Mouse (Mus musculus): ENCODE data around the gene Gm12184. TPM values are rescaled to one million over a fixed set of nuclear protein-coding genes. Genes with fewer than 3 reads are reported as not detected.
"Not testable (repeated sequence)": the region's sequence is repeated elsewhere in the genome, so short reads cannot be mapped to it uniquely, and the experiment has no call there.

Gm12184 gene
- polyA plus RNA-seq, 1 experiment, result 20.8 TPM

- DNase-seq (ENCODE audit: low spot score), result no peak
These were observed 3.5 kb downstream of the Gm12184 start for GRCm38 (mm10) chr11:48822768-48823512.

- not testable (repeated sequence) for DNase-seq (ENCODE audit: low spot score)
These were observed 5.2 kb downstream of the Gm12184 start for GRCm38 (mm10) chr11:48821299-48821698.

GRCm38 (mm10) chr11:48820308-48820674, 6.2 kb downstream of the Gm12184 start:
- DNase-seq (ENCODE audit: low spot score), result no peak

DNA sequence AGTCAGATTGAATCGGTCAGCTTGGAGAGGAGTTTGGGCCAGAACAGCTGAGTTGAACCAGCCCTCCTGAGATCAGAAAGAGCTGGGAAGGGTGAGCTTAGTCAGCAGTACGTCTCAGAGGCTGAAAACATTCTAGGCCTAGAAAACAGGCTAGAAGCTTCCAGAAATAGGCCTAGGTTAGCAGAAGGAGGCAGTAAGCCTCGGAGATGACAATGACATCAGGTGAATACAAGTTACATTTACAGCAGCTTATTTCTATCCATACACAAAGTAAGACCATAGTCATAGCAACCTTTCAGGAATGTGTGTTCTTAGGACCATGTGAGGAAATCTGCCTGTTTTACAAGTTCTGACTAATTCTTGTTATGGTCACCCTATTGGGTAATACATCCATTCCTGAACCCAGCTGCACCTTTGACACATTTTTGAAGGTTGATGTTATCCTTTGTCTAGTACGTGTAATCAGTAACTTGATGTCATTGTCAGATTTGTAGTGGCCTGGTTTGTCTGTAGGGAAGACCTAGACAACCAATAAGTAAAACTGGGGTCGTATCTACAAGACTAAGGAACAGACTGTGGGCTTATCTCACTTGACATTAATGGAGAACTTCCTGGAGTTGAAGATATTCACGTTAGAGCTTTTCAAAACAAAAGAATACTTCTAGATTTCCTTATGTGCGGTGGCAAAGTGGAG, 6.7 kb downstream of the Gm12184 start:
- DNase-seq (ENCODE audit: low spot score), result no peak

- DNase-seq (ENCODE audit: low spot score), result peak; percentile 37
These were observed 8.1 kb downstream of the Gm12184 start for GRCm38 (mm10) chr11:48818346-48818745.

GRCm38 (mm10) chr11:48817794-48818193, 8.7 kb downstream of the Gm12184 start:
- no peak for DNase-seq (ENCODE audit: low spot score)

- DNase-seq (ENCODE audit: low spot score), result peak; percentile 96
These were observed 9.4 kb downstream of the Gm12184 start, which contains the start of gene Trim41 for GRCm38 (mm10) chr11:48816800-48817665. TSS of gene Trim41 (minus strand) at chr11:48817353.

DNA sequence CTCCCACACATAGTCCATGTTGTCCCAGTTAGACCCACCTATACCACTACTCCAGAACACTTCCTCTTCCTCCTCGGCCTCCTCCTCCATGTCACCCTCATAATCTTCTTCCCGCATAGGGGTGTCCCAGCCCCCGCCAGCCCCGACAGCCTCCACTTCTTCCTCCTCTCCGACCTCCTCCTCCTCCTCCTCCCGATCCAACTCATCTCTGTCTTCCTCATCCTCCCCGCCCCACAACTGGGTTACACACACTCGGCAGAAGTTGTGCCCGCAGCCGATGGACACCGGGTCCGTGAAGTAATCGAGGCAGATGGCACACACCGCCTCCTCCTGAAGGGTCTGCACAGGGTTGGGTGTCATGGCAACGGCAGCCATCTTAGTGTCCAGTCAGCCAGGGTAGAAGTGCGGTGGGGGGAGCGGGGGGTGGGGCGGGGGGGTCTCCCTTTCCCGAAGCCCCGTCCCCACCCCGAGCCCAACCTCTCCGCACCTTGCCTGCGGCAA, 10.1 kb downstream of the Gm12184 start:
- DNase-seq (ENCODE audit: low spot score), result peak; percentile 41

DNA sequence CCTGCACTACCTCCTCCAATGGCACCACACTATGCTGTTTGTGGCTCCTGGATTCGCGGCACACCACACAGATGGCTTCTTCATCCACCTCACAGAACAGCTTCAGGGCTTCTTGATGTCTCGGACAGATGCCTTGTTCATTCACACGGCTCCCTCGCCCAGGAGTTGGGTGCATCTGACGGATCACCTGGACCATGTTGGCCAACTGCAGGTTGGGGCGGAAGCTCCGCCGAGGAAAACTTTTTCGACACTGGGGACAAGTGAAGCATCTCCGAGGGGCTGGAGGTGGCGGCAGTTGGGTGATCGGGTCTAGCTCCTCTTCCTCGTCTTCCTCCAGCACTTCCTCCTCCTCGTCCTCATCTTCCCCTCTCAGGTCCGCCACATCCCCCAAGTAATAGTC, 10.6 kb downstream of the Gm12184 start:
- DNase-seq (ENCODE audit: low spot score), result no peak

DNA sequence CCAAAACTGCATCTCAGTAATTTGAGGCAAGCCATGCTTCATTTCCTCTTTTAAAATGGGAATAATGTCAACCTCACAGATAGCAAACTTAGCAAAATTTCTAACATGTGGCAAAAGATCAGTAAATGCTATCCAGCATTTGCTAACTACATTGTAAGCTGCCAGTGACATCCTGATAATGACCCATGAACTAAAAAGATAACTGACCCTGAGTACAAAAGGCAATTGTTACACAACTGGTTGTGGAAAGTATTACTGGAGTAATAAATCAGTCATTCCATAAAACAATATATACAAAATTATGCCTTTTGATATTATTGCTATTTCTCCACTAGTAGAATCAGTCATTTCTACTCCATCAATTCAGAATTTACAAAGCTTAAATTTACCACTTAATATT, 12.7 kb downstream of the Gm12184 start:
- DNase-seq (ENCODE audit: low spot score), result no peak

- DNase-seq (ENCODE audit: low spot score), result no peak
These were observed 16.3 kb downstream of the Gm12184 start for GRCm38 (mm10) chr11:48810142-48810541.

DNA sequence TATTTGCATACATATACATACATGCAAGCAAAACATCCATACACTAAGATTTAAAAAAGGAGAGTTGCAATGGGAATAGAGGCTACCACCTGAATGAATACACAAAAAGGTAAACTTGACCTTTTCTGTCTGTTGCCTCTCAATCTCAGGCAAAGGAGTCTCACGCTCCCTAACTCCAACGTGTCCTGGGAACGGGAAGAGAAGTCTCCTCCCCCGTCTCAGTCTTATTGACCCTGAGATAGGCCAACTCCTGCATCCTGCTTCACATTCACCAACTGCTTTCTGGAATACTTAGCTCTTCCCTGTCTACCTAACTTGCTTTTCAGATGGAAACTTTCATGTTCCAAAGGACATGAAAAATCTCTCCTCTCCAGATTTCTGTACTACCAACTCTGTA, 17.0 kb downstream of the Gm12184 start:
- DNase-seq (ENCODE audit: low spot score), result no peak

GRCm38 (mm10) chr11:48808737-48809433, 17.6 kb downstream of the Gm12184 start:
- no peak for DNase-seq (ENCODE audit: low spot score)

- no peak for DNase-seq (ENCODE audit: low spot score)
These were observed 18.2 kb downstream of the Gm12184 start for GRCm38 (mm10) chr11:48808304-48808646.

DNA sequence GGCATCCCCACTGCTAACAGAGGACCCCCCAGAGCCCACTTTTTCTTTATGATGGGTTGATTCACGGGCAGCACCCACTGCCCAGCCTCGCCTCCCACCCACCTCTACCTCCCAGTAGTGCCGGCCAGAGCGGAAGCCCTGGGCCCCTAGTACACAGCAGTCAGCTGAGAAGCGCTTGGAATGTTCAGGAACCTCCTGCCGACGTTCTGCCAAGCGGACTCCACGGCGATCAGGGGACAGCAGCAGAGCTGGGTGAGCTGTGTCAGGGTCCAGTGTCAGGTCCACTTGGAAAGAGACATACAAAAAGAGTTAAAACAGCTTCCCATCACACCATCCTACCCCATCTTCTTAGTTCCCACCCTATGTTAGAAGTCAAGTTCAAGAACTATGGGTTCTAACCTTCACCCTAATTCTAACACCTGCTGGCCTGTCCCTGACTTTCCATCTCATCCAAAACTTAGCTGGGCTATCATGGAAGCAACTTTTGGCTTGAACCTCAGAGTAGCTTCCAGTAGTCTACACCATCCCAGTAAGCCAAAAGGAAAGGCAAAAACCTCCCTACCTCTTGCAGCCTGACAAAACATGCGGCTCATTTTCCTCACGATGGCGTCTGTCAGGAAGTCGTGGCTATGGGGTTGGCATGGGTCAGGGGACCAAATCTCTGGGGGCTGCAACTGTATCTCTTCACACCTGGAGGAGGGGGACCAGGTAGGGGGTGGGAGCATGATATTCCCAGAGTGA, 18.7 kb downstream of the Gm12184 start:
- no peak for DNase-seq (ENCODE audit: low spot score)

GRCm38 (mm10) chr11:48806856-48807562, 19.4 kb downstream of the Gm12184 start:
- no peak for DNase-seq (ENCODE audit: low spot score)

DNA sequence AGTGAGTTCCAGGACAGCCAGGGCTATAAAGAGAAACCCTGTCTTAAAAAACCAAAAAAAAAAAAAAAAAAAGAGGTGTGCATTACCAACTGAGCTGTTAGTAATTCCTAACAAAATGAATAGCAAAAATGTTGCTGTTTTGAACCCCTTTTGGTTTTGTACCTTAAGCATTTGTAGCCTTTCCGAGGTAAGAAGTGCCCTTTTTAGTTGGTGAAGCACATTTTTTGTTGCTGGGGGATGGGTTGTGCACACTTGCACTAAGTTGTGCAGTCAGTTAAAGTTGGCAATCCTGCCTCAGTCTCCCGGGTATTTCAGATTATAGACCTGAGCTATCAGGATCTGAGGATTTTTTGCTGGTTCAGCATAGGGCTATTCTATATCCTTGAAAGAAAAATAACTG, 21.5 kb downstream of the Gm12184 start:
- no peak for DNase-seq (ENCODE audit: low spot score)

- DNase-seq (ENCODE audit: low spot score), result no peak
These were observed 22.5 kb downstream of the Gm12184 start for GRCm38 (mm10) chr11:48803988-48804387.

DNA sequence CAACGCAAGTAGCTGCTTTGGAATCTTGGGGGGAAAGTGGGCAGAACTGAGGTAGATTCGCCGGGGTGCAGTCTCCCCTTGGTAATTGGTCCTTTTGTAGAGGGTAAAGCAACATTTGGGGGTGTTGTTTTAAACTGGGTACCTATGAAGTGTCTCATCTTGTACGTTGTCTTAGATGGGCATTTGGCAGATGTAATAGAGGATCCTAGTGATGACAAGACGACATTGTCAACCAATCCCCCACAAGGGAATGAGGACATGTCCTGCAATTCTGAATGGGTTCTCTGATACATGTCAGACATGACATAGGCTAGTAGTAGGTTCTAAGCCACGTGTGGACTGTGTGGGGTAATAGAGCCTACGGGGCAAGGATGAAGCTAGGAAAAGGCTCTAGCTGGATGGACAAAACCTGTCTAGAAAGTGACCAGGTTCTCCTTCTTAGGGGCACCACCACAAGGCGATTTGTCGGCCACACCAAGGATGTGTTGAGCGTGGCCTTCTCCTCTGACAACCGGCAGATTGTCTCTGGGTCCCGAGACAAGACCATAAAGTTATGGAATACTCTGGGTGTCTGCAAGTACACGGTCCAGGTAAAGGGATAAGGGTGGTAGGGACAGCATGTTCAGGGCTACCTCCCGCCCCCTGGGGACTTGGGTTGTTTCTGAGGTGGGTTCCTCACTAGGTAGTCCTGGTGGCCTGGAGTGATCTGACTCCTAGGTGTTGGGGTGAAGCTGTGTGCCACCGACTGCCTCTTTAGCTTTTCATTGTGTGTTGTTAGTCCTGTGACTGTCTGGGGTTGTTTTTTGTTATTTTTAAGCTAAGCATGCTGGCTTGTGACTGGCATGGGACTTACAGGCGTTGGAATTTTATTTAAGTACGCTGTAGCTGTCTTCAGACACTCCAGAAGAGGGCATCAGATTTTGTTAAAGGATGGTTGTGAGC, 24.4 kb downstream of the Gm12184 start:
- no peak for DNase-seq (ENCODE audit: low spot score)

All from urinary bladder, adult 2 months (tissue).